Mouse (Mus musculus): ENCODE results near the gene Coasy. TPM values are rescaled to one million over a fixed set of nuclear protein-coding genes. Genes with fewer than 3 reads are reported as not detected.

Coasy gene
- polyA plus RNA-seq, 1 experiment from 2014 or later: 42.4 TPM

GRCm38 (mm10) chr11:101098231-101098630 is 15.9 kb downstream of the Coasy start:
- peaks cover 61% of the 10 kb centered on the region for H3K36me3 ChIP-seq
- 90% methylated on average over 8 of the region's 8 CpGs for WGBS
- peaks cover 21% of the 10 kb centered on the region for H3K4me1 ChIP-seq (replicated peaks)
- no peak overlapping the region for H3K9ac ChIP-seq
- no peak for ATAC-seq (ENCODE audit: low FRiP score, low read depth)
- no peak overlapping the region for H3K27ac ChIP-seq (replicated peaks)
- no peak overlapping the region for H3K4me2 ChIP-seq
- H3K27me3 ChIP-seq: no peaks in the 10 kb centered on the region
- H3K9me3 ChIP-seq: no peaks in the 10 kb centered on the region
- no peak overlapping the region for H3K4me3 ChIP-seq

- no peaks in the 10 kb centered on the region for H3K4me1 ChIP-seq (replicated peaks)
- ATAC-seq (ENCODE audit: low FRiP score, low read depth): no peak
- H3K9me3 ChIP-seq: no peaks in the 10 kb centered on the region
- H3K9ac ChIP-seq: no peak overlapping the region
- no peaks in the 10 kb centered on the region for H3K27me3 ChIP-seq
- H3K4me3 ChIP-seq: no peak overlapping the region
- H3K27ac ChIP-seq (replicated peaks): no peak overlapping the region
- H3K36me3 ChIP-seq: peaks cover 58% of the 10 kb centered on the region
- H3K4me2 ChIP-seq: no peak overlapping the region
- WGBS: 94% methylated on average over 5 of the region's 5 CpGs
Measured at GRCm38 (mm10) chr11:101103011-101103410, 20.6 kb downstream of the Coasy start.

GRCm38 (mm10) chr11:101109351-101109750 is 27.0 kb downstream of the Coasy start:
- Histone ChIP-seq H3K9ac (no peak overlapping the region), H3K4me3 (no peak overlapping the region), H3K27me3 (no peaks in the 10 kb centered on the region), H3K9me3 (no peaks in the 10 kb centered on the region), H3K4me2 (no peak overlapping the region), H3K27ac (replicated peaks) (no peak overlapping the region), H3K4me1 (replicated peaks) (peaks cover under 1% of the 10 kb centered on the region; the same call in 1 of the 2 replicates), H3K36me3 (0 out of 2 replicates have a peak, but pooled peaks cover 9% of the 10 kb centered on the region)
- ATAC-seq (ENCODE audit: low FRiP score, low read depth): no peak
- WGBS: 64% methylated on average over 4 of the region's 4 CpGs

- ATAC-seq (ENCODE audit: low FRiP score, low read depth): no peak
- no peak overlapping the region for H3K27ac ChIP-seq (replicated peaks)
- no peak overlapping the region for H3K4me2 ChIP-seq
- no peaks in the 10 kb centered on the region for H3K9me3 ChIP-seq
- H3K9ac ChIP-seq: no peak overlapping the region
- H3K27me3 ChIP-seq: no peaks in the 10 kb centered on the region
- H3K4me3 ChIP-seq: no peak overlapping the region
- H3K4me1 ChIP-seq (replicated peaks): peaks cover 12% of the 10 kb centered on the region
- no peaks in the 10 kb centered on the region for H3K36me3 ChIP-seq
- WGBS: 73% methylated on average over 5 of the region's 5 CpGs
Measured at GRCm38 (mm10) chr11:101110708-101111107, 28.3 kb downstream of the Coasy start.

- no peak overlapping the region for H3K9ac ChIP-seq
- no peak overlapping the region for H3K4me3 ChIP-seq
- no peaks in the 10 kb centered on the region for H3K27me3 ChIP-seq
- WGBS: 92% methylated on average over 4 of the region's 4 CpGs
- no peaks in the 10 kb centered on the region for H3K36me3 ChIP-seq
- H3K4me2 ChIP-seq: no peak overlapping the region
- H3K27ac ChIP-seq (replicated peaks): no peak overlapping the region
- ATAC-seq (ENCODE audit: low FRiP score, low read depth): no peak
- peaks cover 17% of the 10 kb centered on the region for H3K4me1 ChIP-seq (replicated peaks)
- H3K9me3 ChIP-seq: no peaks in the 10 kb centered on the region
Measured at GRCm38 (mm10) chr11:101111178-101111577, 28.8 kb downstream of the Coasy start.

- Histone ChIP-seq H3K4me1 (replicated peaks) (peaks cover 20% of the 10 kb centered on the region), H3K9ac (no peak overlapping the region), H3K4me2 (no peak overlapping the region), H3K27me3 (no peaks in the 10 kb centered on the region), H3K4me3 (no peak overlapping the region), H3K36me3 (no peaks in the 10 kb centered on the region), H3K27ac (replicated peaks) (no peak overlapping the region), H3K9me3 (no peaks in the 10 kb centered on the region)
- 88% methylated on average over 3 of the region's 3 CpGs for WGBS
- ATAC-seq (ENCODE audit: low FRiP score, low read depth): no peak
Measured at GRCm38 (mm10) chr11:101112186-101112585, 29.8 kb downstream of the Coasy start.

- H3K4me2 ChIP-seq: no peak overlapping the region
- WGBS: 37% methylated on average over 2 of the region's 2 CpGs
- peaks cover 36% of the 10 kb centered on the region for H3K4me1 ChIP-seq (replicated peaks)
- ATAC-seq (ENCODE audit: low FRiP score, low read depth): no peak
- H3K9me3 ChIP-seq: no peaks in the 10 kb centered on the region
- 0 out of 2 replicates have a peak overlapping the region, but pooled peaks have one; percentile 3 for H3K27ac ChIP-seq (replicated peaks)
- H3K36me3 ChIP-seq: no peaks in the 10 kb centered on the region
- no peak overlapping the region for H3K4me3 ChIP-seq
- H3K27me3 ChIP-seq: no peaks in the 10 kb centered on the region
- no peak overlapping the region for H3K9ac ChIP-seq
Measured at GRCm38 (mm10) chr11:101115564-101115963, 33.2 kb downstream of the Coasy start.

GRCm38 (mm10) chr11:101118105-101118504 is 35.7 kb downstream of the Coasy start:
- H3K9ac ChIP-seq: 0 out of 2 replicates have a peak overlapping the region, but pooled peaks have one; percentile 97
- no peak for ATAC-seq (ENCODE audit: low FRiP score, low read depth)
- no peaks in the 10 kb centered on the region for H3K27me3 ChIP-seq
- peak overlapping the region; percentile 89 for H3K4me3 ChIP-seq
- 53% methylated on average over 4 of the region's 4 CpGs for WGBS
- no peaks in the 10 kb centered on the region for H3K9me3 ChIP-seq
- H3K4me2 ChIP-seq: peak overlapping the region; percentile 94
- H3K36me3 ChIP-seq: no peaks in the 10 kb centered on the region
- H3K27ac ChIP-seq (replicated peaks): no peak overlapping the region
- H3K4me1 ChIP-seq (replicated peaks): peaks cover 46% of the 10 kb centered on the region

- ATAC-seq (ENCODE audit: low FRiP score, low read depth): no peak; the same call in 1 of the 2 replicates
- Histone ChIP-seq H3K27ac (replicated peaks) (peak overlapping the region; percentile 91), H3K4me1 (replicated peaks) (peaks cover 46% of the 10 kb centered on the region)
Measured at GRCm38 (mm10) chr11:101119131-101119760, 36.9 kb downstream of the Coasy start.

GRCm38 (mm10) chr11:101119761-101120544 is 37.6 kb downstream of the Coasy start, which contains the start of the genes Retreg3 and Tubg1:
TSS of gene Retreg3 (minus strand) at chr11:101119893.
TSS of gene Tubg1 (plus strand) at chr11:101119938.
- Histone ChIP-seq H3K9me3 (no peaks in the 10 kb centered on the region), H3K4me1 (replicated peaks) (peaks cover 41% of the 10 kb centered on the region), H3K4me3 (peak within 1 kb of the TSS; percentile 89), H3K36me3 (peaks cover 5% of the 10 kb centered on the region; the same call in 1 of the 2 replicates), H3K27ac (replicated peaks) (peak within 1 kb of the TSS; percentile 91), H3K4me2 (peak within 1 kb of the TSS; percentile 94), H3K9ac (peak within 1 kb of the TSS; percentile 97), H3K27me3 (no peaks in the 10 kb centered on the region)
- peak; percentile 96 for ATAC-seq (ENCODE audit: low FRiP score, low read depth)
- WGBS: under 1% methylated on average over 60 of the region's 61 CpGs

More at GRCm38 (mm10) chr11:101119131-101119760, 36.9 kb downstream of the Coasy start:
- Histone ChIP-seq H3K4me3 (peak overlapping the region; percentile 89), H3K27me3 (no peaks in the 10 kb centered on the region), H3K9me3 (no peaks in the 10 kb centered on the region), H3K36me3 (peaks cover 5% of the 10 kb centered on the region; the same call in 1 of the 2 replicates), H3K9ac (peak overlapping the region; percentile 97), H3K4me2 (peak overlapping the region; percentile 94)
- under 1% methylated on average over 39 of the region's 39 CpGs for WGBS

- Histone ChIP-seq H3K27me3 (no peaks in the 10 kb centered on the region), H3K4me3 (peak overlapping the region; percentile 89), H3K36me3 (peaks cover 6% of the 10 kb centered on the region), H3K9ac (peak overlapping the region; percentile 88), H3K9me3 (no peaks in the 10 kb centered on the region), H3K4me2 (peak overlapping the region; percentile 94), H3K27ac (replicated peaks) (peak overlapping the region; percentile 91), H3K4me1 (replicated peaks) (peaks cover 34% of the 10 kb centered on the region)
- 23% methylated on average over 19 of the region's 19 CpGs for WGBS
- no peak for ATAC-seq (ENCODE audit: low FRiP score, low read depth)
Measured at GRCm38 (mm10) chr11:101120545-101121188, 38.3 kb downstream of the Coasy start.

Data from hindbrain, embryonic 15.5 days (tissue).